Mouse (Mus musculus): Measurements from ENCODE around the gene Cx3cr1. TPM values are rescaled to one million over a fixed set of nuclear protein-coding genes. Genes with fewer than 3 reads are reported as not detected.

Gene Cx3cr1
- polyA plus RNA-seq, 1 experiment from 2014 or later = 4.7 TPM

GRCm38 (mm10) chr9:119933675-119934074 is 136.0 kb downstream of the Cx3cr1 start:
- 95% methylated on average over 6 of the region's 6 CpGs for WGBS
- peaks cover 22% of the 10 kb centered on the region for H3K4me1 ChIP-seq

GRCm38 (mm10) chr9:119932358-119932757 is 137.3 kb downstream of the Cx3cr1 start:
- DNase-seq (ENCODE audit: extremely low spot score, low spot score) = no peak
- WGBS = 94% methylated on average over 12 of the region's 12 CpGs
- H3K36me3 ChIP-seq (replicated peaks) = peaks cover 69% of the 10 kb centered on the region

More at GRCm38 (mm10) chr9:119933675-119934074, 136.0 kb downstream of the Cx3cr1 start:
- Histone ChIP-seq H3K9me3 (no peaks in the 10 kb centered on the region), H3K4me3 (no peak overlapping the region), H3K36me3 (replicated peaks) (peaks cover 56% of the 10 kb centered on the region), H3K27ac (no peak overlapping the region), H3K27me3 (ENCODE audit: poor library complexity, severe bottlenecking) (no peaks in the 10 kb centered on the region)
- no peak for DNase-seq (ENCODE audit: extremely low spot score, low spot score)

GRCm38 (mm10) chr9:119926497-119926896 is 143.2 kb downstream of the Cx3cr1 start:
- peaks cover 97% of the 10 kb centered on the region for H3K36me3 ChIP-seq (replicated peaks)
- no peaks in the 10 kb centered on the region for H3K4me1 ChIP-seq
- H3K27ac ChIP-seq = no peak overlapping the region
- H3K9me3 ChIP-seq = no peaks in the 10 kb centered on the region
- WGBS = 88% methylated on average over 5 of the region's 5 CpGs
- DNase-seq (ENCODE audit: extremely low spot score, low spot score) = no peak
- H3K4me3 ChIP-seq = no peak overlapping the region
- H3K27me3 ChIP-seq (ENCODE audit: poor library complexity, severe bottlenecking) = no peaks in the 10 kb centered on the region

More at GRCm38 (mm10) chr9:119932358-119932757, 137.3 kb downstream of the Cx3cr1 start:
- Histone ChIP-seq H3K27ac (no peak overlapping the region), H3K4me1 (peaks cover 13% of the 10 kb centered on the region), H3K4me3 (no peak overlapping the region), H3K9me3 (no peaks in the 10 kb centered on the region), H3K27me3 (ENCODE audit: poor library complexity, severe bottlenecking) (no peaks in the 10 kb centered on the region)

GRCm38 (mm10) chr9:119925729-119926128 is 143.9 kb downstream of the Cx3cr1 start:
- Histone ChIP-seq H3K27me3 (ENCODE audit: poor library complexity, severe bottlenecking) (no peaks in the 10 kb centered on the region), H3K9me3 (no peaks in the 10 kb centered on the region), H3K36me3 (replicated peaks) (peaks cover 97% of the 10 kb centered on the region), H3K4me1 (no peaks in the 10 kb centered on the region), H3K27ac (no peak overlapping the region), H3K4me3 (no peak overlapping the region)
- DNase-seq (ENCODE audit: extremely low spot score, low spot score) = no peak
- 91% methylated on average over 8 of the region's 8 CpGs for WGBS

GRCm38 (mm10) chr9:119925120-119925657 is 144.5 kb downstream of the Cx3cr1 start:
- H3K9me3 ChIP-seq = no peaks in the 10 kb centered on the region
- no peak overlapping the region for H3K27ac ChIP-seq
- no peaks in the 10 kb centered on the region for H3K27me3 ChIP-seq (ENCODE audit: poor library complexity, severe bottlenecking)
- no peaks in the 10 kb centered on the region for H3K4me1 ChIP-seq
- peaks cover 97% of the 10 kb centered on the region for H3K36me3 ChIP-seq (replicated peaks)
- no peak for DNase-seq (ENCODE audit: extremely low spot score, low spot score)
- no peak overlapping the region for H3K4me3 ChIP-seq
- WGBS = 96% methylated on average over 16 of the region's 16 CpGs

- no peak overlapping the region for H3K27ac ChIP-seq
- no peaks in the 10 kb centered on the region for H3K27me3 ChIP-seq (ENCODE audit: poor library complexity, severe bottlenecking)
- peaks cover 97% of the 10 kb centered on the region for H3K36me3 ChIP-seq (replicated peaks)
- no peaks in the 10 kb centered on the region for H3K4me1 ChIP-seq
- H3K4me3 ChIP-seq = no peak overlapping the region
- no peak for DNase-seq (ENCODE audit: extremely low spot score, low spot score)
- WGBS = 93% methylated on average over 4 of the region's 4 CpGs
- no peaks in the 10 kb centered on the region for H3K9me3 ChIP-seq
These were observed 146.2 kb downstream of the Cx3cr1 start for GRCm38 (mm10) chr9:119923462-119923861.

GRCm38 (mm10) chr9:119919858-119920257 is 149.8 kb downstream of the Cx3cr1 start:
- Histone ChIP-seq H3K36me3 (replicated peaks) (peaks cover 96% of the 10 kb centered on the region), H3K27ac (no peak overlapping the region; the same call in 1 of the 2 replicates), H3K4me1 (no peaks in the 10 kb centered on the region), H3K9me3 (no peaks in the 10 kb centered on the region), H3K4me3 (no peak overlapping the region), H3K27me3 (ENCODE audit: poor library complexity, severe bottlenecking) (no peaks in the 10 kb centered on the region)
- 93% methylated on average over 1 of the region's 1 CpGs for WGBS
- DNase-seq (ENCODE audit: extremely low spot score, low spot score) = no peak

- no peak for DNase-seq (ENCODE audit: extremely low spot score, low spot score)
- no peak overlapping the region for H3K4me3 ChIP-seq
- no peaks in the 10 kb centered on the region for H3K27me3 ChIP-seq (ENCODE audit: poor library complexity, severe bottlenecking)
- 79% methylated on average over 13 of the region's 13 CpGs for WGBS
- H3K4me1 ChIP-seq = no peaks in the 10 kb centered on the region
- H3K9me3 ChIP-seq = no peaks in the 10 kb centered on the region
- H3K36me3 ChIP-seq (replicated peaks) = peaks cover 98% of the 10 kb centered on the region
- H3K27ac ChIP-seq = no peak overlapping the region
These were observed 156.4 kb downstream of the Cx3cr1 start for GRCm38 (mm10) chr9:119913087-119913838.

GRCm38 (mm10) chr9:119909931-119910330 is 159.7 kb downstream of the Cx3cr1 start:
- no peaks in the 10 kb centered on the region for H3K4me1 ChIP-seq
- 84% methylated on average over 3 of the region's 3 CpGs for WGBS
- no peak overlapping the region for H3K4me3 ChIP-seq
- H3K9me3 ChIP-seq = no peaks in the 10 kb centered on the region
- H3K27me3 ChIP-seq (ENCODE audit: poor library complexity, severe bottlenecking) = no peaks in the 10 kb centered on the region
- DNase-seq (ENCODE audit: extremely low spot score, low spot score) = no peak
- H3K36me3 ChIP-seq (replicated peaks) = peaks cover 99% of the 10 kb centered on the region
- H3K27ac ChIP-seq = no peak overlapping the region

- Histone ChIP-seq H3K4me3 (no peak overlapping the region), H3K36me3 (replicated peaks) (peaks cover 99% of the 10 kb centered on the region), H3K27me3 (ENCODE audit: poor library complexity, severe bottlenecking) (no peaks in the 10 kb centered on the region), H3K27ac (no peak overlapping the region), H3K4me1 (no peaks in the 10 kb centered on the region), H3K9me3 (no peaks in the 10 kb centered on the region)
- DNase-seq (ENCODE audit: extremely low spot score, low spot score) = no peak
- WGBS = 93% methylated on average over 3 of the region's 3 CpGs
These were observed 161.0 kb downstream of the Cx3cr1 start for GRCm38 (mm10) chr9:119908708-119909107.

- no peak overlapping the region for H3K27ac ChIP-seq
- no peaks in the 10 kb centered on the region for H3K4me1 ChIP-seq
- peaks cover 65% of the 10 kb centered on the region for H3K36me3 ChIP-seq (replicated peaks)
- H3K4me3 ChIP-seq = no peak overlapping the region
- no peak for DNase-seq (ENCODE audit: extremely low spot score, low spot score)
- 86% methylated on average over 12 of the region's 12 CpGs for WGBS
- H3K27me3 ChIP-seq (ENCODE audit: poor library complexity, severe bottlenecking) = no peaks in the 10 kb centered on the region
- no peaks in the 10 kb centered on the region for H3K9me3 ChIP-seq
These were observed 167.1 kb downstream of the Cx3cr1 start for GRCm38 (mm10) chr9:119902410-119903151.

- Histone ChIP-seq H3K9me3 (no peaks in the 10 kb centered on the region), H3K4me1 (peaks cover 16% of the 10 kb centered on the region), H3K4me3 (no peak overlapping the region), H3K27ac (no peak overlapping the region), H3K36me3 (replicated peaks) (peaks cover 34% of the 10 kb centered on the region), H3K27me3 (ENCODE audit: poor library complexity, severe bottlenecking) (no peaks in the 10 kb centered on the region)
- WGBS = 91% methylated on average over 2 of the region's 2 CpGs
- DNase-seq (ENCODE audit: extremely low spot score, low spot score) = no peak
These were observed 170.2 kb downstream of the Cx3cr1 start for GRCm38 (mm10) chr9:119899446-119899845.
